Mouse (Mus musculus): ENCODE data around the gene 4930518I15Rik. TPM values are rescaled to one million over a fixed set of nuclear protein-coding genes. Genes with fewer than 3 reads are reported as not detected.
"Not testable (repeated sequence)": the region's sequence is repeated elsewhere in the genome, so short reads cannot be mapped to it uniquely, and the experiment has no call there.

4930518I15Rik gene
- polyA plus RNA-seq (2014; fragmentation: Nextera tagmentation; extraction: Ambion mirVana): 6.3 and 8.0 TPM in 2 replicates

GRCm38 (mm10) chr2:156857835-156858234 lies at the start of gene 4930518I15Rik:
TSS of gene 4930518I15Rik (minus strand) at chr2:156857946.
- H3K9ac ChIP-seq (ENCODE audit: low read length): no peak within 1 kb of the TSS
- 0 out of 2 replicates have a peak, but pooled peaks cover 4% of the 10 kb centered on the region for H3K4me1 ChIP-seq (ENCODE audit: control insufficient read depth, insufficient read depth, low read length)
- no peak within 1 kb of the TSS for H3K4me3 ChIP-seq (ENCODE audit: low read depth, low read length)
- no peak within 1 kb of the TSS for H3K4me2 ChIP-seq (ENCODE audit: low read depth, severe bottlenecking)
- no peak for DNase-seq (ENCODE audit: low spot score)
- no peak for ATAC-seq (ENCODE audit: insufficient number of reproducible peaks, low FRiP score, low TSS enrichment, low read depth)
- peaks cover 7% of the 10 kb centered on the region for H3K36me3 ChIP-seq (ENCODE audit: control insufficient read depth, insufficient read depth, low read length)
- H3K27ac ChIP-seq (replicated peaks; ENCODE audit: low read depth, low read length): no peak within 1 kb of the TSS
- no peaks in the 10 kb centered on the region for H3K27me3 ChIP-seq (ENCODE audit: control insufficient read depth, insufficient read depth, low read length)
- H3K9me3 ChIP-seq (ENCODE audit: control insufficient read depth, low read length): no peaks in the 10 kb centered on the region
- WGBS: 93% methylated on average over 2 of the region's 2 CpGs

DNA sequence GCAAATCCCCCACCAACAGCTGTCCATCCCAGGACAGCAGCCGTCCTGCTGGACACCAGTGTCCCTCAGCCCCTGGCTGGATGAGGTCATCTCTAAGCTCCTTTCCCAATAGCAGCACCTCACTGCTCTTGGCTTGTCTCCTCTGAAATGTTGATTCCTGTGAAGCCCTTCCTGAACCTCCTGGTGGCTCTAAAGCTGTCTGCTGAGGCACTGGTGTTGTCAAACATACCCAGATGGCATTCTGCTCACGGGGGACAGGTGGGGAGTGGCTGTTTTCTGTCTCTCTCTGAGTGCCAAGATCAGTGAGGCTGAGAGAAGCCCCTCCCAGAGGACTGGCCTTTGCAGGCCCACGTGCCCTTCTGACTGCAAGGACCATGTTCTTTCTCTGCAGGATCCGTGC lies 48.2 kb upstream of the 4930518I15Rik start:
- not testable (repeated sequence) for H3K36me3 ChIP-seq (ENCODE audit: control insufficient read depth, insufficient read depth, low read length)

GRCm38 (mm10) chr2:156904976-156905717 lies 47.4 kb upstream of the 4930518I15Rik start:
- Histone ChIP-seq H3K27ac (replicated peaks; ENCODE audit: low read depth, low read length) (no peak overlapping the region), H3K27me3 (ENCODE audit: control insufficient read depth, insufficient read depth, low read length) (no peaks in the 10 kb centered on the region), H3K36me3 (ENCODE audit: control insufficient read depth, insufficient read depth, low read length) (no peaks in the 10 kb centered on the region), H3K4me2 (ENCODE audit: low read depth, severe bottlenecking) (no peak overlapping the region), H3K4me1 (ENCODE audit: control insufficient read depth, insufficient read depth, low read length) (no peaks in the 10 kb centered on the region), H3K4me3 (ENCODE audit: low read depth, low read length) (no peak overlapping the region), H3K9ac (ENCODE audit: low read length) (no peak overlapping the region), H3K9me3 (ENCODE audit: control insufficient read depth, low read length) (no peaks in the 10 kb centered on the region)
- ATAC-seq (ENCODE audit: insufficient number of reproducible peaks, low FRiP score, low TSS enrichment, low read depth) (no peak), DNase-seq (ENCODE audit: low spot score) (peak; percentile 78)
- 14% methylated on average over 6 of the region's 6 CpGs for WGBS

More for the DNA sequence above, 48.2 kb upstream of the 4930518I15Rik start:
- 21% methylated on average over 4 of the region's 4 CpGs for whole genome bisulfite sequencing
- ATAC-seq (ENCODE audit: insufficient number of reproducible peaks, low FRiP score, low TSS enrichment, low read depth); H3K4me1 ChIP-seq (ENCODE audit: control insufficient read depth, insufficient read depth, low read length); H3K27me3 ChIP-seq (ENCODE audit: control insufficient read depth, insufficient read depth, low read length); H3K27ac ChIP-seq (replicated peaks; ENCODE audit: low read depth, low read length); H3K4me2 ChIP-seq (ENCODE audit: low read depth, severe bottlenecking); H3K4me3 ChIP-seq (ENCODE audit: low read depth, low read length); H3K9me3 ChIP-seq (ENCODE audit: control insufficient read depth, low read length); H3K9ac ChIP-seq (ENCODE audit: low read length); DNase-seq (ENCODE audit: low spot score): not testable (repeated sequence)

DNA sequence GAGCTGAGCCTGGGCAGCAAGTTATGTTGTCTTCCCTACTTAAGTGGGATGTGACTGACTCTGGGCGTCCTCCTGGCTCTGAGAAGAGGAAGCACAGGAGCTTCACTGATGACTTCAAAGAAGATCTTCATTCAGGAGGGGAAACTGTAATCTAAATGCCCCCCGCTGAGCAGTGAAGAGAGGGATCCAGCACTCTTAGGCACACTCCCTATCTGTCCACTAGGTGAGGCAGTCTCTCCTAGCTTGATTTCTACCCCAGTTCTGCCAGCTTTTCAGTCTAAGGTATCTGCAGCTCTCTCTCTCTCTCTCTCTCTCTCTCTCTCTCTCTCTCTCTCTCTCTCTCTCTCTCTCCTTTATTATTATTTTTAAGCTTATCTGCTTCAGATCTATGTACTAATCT lies 45.6 kb upstream of the 4930518I15Rik start:
- DNase-seq (ENCODE audit: low spot score): no peak
- no peaks in the 10 kb centered on the region for H3K4me1 ChIP-seq (ENCODE audit: control insufficient read depth, insufficient read depth, low read length)
- ATAC-seq (ENCODE audit: insufficient number of reproducible peaks, low FRiP score, low TSS enrichment, low read depth): no peak
- no peak overlapping the region for H3K9ac ChIP-seq (ENCODE audit: low read length)
- H3K4me2 ChIP-seq (ENCODE audit: low read depth, severe bottlenecking): no peak overlapping the region
- no peaks in the 10 kb centered on the region for H3K36me3 ChIP-seq (ENCODE audit: control insufficient read depth, insufficient read depth, low read length)
- 23% methylated on average over 2 of the region's 2 CpGs for WGBS
- H3K4me3 ChIP-seq (ENCODE audit: low read depth, low read length): no peak overlapping the region
- H3K9me3 ChIP-seq (ENCODE audit: control insufficient read depth, low read length): no peaks in the 10 kb centered on the region
- H3K27me3 ChIP-seq (ENCODE audit: control insufficient read depth, insufficient read depth, low read length): no peaks in the 10 kb centered on the region
- no peak overlapping the region for H3K27ac ChIP-seq (replicated peaks; ENCODE audit: low read depth, low read length)

DNA sequence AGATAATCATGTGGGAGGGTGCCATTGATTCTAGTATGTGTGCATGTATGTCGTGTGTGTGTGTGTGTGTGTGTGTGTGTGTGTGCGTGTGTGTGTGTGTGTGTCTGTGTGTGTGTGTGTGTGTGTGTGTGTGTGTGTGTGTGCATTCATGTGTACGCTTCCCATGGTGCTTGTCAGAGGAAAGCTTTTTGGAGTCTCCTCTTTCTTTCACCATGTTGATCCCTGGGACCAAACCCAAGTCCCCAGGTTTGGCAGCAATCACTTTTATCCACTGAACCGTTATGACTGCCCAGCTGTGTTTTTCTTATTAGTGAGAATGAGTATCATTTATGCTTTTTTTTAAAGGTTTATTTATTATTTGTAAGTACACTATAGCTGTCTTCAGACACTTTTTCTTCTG lies 44.7 kb upstream of the 4930518I15Rik start:
- ATAC-seq (ENCODE audit: insufficient number of reproducible peaks, low FRiP score, low TSS enrichment, low read depth); H3K27ac ChIP-seq (replicated peaks; ENCODE audit: low read depth, low read length); H3K4me1 ChIP-seq (ENCODE audit: control insufficient read depth, insufficient read depth, low read length); H3K4me3 ChIP-seq (ENCODE audit: low read depth, low read length); H3K36me3 ChIP-seq (ENCODE audit: control insufficient read depth, insufficient read depth, low read length); H3K4me2 ChIP-seq (ENCODE audit: low read depth, severe bottlenecking); H3K27me3 ChIP-seq (ENCODE audit: control insufficient read depth, insufficient read depth, low read length); DNase-seq (ENCODE audit: low spot score); H3K9me3 ChIP-seq (ENCODE audit: control insufficient read depth, low read length); H3K9ac ChIP-seq (ENCODE audit: low read length): not testable (repeated sequence)
- WGBS: 83% methylated on average over 4 of the region's 4 CpGs

DNA sequence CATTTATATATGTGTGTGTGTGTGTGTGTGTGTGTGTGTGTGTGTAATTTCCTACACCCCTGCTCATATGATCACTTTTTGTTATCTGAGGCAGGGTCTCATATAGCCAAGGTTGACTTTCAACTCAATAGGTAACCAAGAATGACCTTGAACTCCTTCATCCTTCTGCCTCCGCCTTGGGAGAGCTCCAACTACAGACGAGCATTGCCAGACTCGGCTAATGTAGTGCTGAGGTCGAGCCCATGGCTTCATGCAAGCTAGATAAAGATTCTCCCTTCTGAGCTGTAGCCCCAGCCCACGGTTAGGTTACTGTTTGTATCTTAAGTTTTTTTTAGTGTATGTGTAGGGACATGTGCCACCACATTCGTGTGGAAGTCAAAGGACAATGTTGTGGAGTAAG lies 44.1 kb upstream of the 4930518I15Rik start:
- Histone ChIP-seq H3K9ac (ENCODE audit: low read length) (no peak overlapping the region), H3K27me3 (ENCODE audit: control insufficient read depth, insufficient read depth, low read length) (no peaks in the 10 kb centered on the region), H3K36me3 (ENCODE audit: control insufficient read depth, insufficient read depth, low read length) (no peaks in the 10 kb centered on the region), H3K4me1 (ENCODE audit: control insufficient read depth, insufficient read depth, low read length) (no peaks in the 10 kb centered on the region), H3K4me2 (ENCODE audit: low read depth, severe bottlenecking) (no peak overlapping the region), H3K9me3 (ENCODE audit: control insufficient read depth, low read length) (no peaks in the 10 kb centered on the region), H3K27ac (replicated peaks; ENCODE audit: low read depth, low read length) (no peak overlapping the region), H3K4me3 (ENCODE audit: low read depth, low read length) (no peak overlapping the region)
- ATAC-seq (ENCODE audit: insufficient number of reproducible peaks, low FRiP score, low TSS enrichment, low read depth) (no peak), DNase-seq (ENCODE audit: low spot score) (no peak)
- WGBS: 82% methylated on average over 6 of the region's 6 CpGs

- 70% methylated on average over 2 of the region's 2 CpGs for WGBS
- no peaks in the 10 kb centered on the region for H3K27me3 ChIP-seq (ENCODE audit: control insufficient read depth, insufficient read depth, low read length)
- H3K27ac ChIP-seq (replicated peaks; ENCODE audit: low read depth, low read length): no peak overlapping the region
These were observed 43.6 kb upstream of the 4930518I15Rik start for GRCm38 (mm10) chr2:156901344-156901743.

GRCm38 (mm10) chr2:156899184-156899583 lies 41.4 kb upstream of the 4930518I15Rik start:
- H3K9me3 ChIP-seq (ENCODE audit: control insufficient read depth, low read length): no peaks in the 10 kb centered on the region
- H3K4me3 ChIP-seq (ENCODE audit: low read depth, low read length): no peak overlapping the region
- no peak overlapping the region for H3K27ac ChIP-seq (replicated peaks; ENCODE audit: low read depth, low read length)
- no peaks in the 10 kb centered on the region for H3K27me3 ChIP-seq (ENCODE audit: control insufficient read depth, insufficient read depth, low read length)
- no peaks in the 10 kb centered on the region for H3K4me1 ChIP-seq (ENCODE audit: control insufficient read depth, insufficient read depth, low read length)
- no peaks in the 10 kb centered on the region for H3K36me3 ChIP-seq (ENCODE audit: control insufficient read depth, insufficient read depth, low read length)
- ATAC-seq (ENCODE audit: insufficient number of reproducible peaks, low FRiP score, low TSS enrichment, low read depth) (no peak), DNase-seq (ENCODE audit: low spot score) (no peak)
- WGBS: 76% methylated on average over 4 of the region's 4 CpGs
- H3K9ac ChIP-seq (ENCODE audit: low read length): no peak overlapping the region
- H3K4me2 ChIP-seq (ENCODE audit: low read depth, severe bottlenecking): no peak overlapping the region

More at GRCm38 (mm10) chr2:156901344-156901743, 43.6 kb upstream of the 4930518I15Rik start:
- DNase-seq (ENCODE audit: low spot score) (no peak), ATAC-seq (ENCODE audit: insufficient number of reproducible peaks, low FRiP score, low TSS enrichment, low read depth) (no peak)
- Histone ChIP-seq H3K36me3 (ENCODE audit: control insufficient read depth, insufficient read depth, low read length) (no peaks in the 10 kb centered on the region), H3K9ac (ENCODE audit: low read length) (no peak overlapping the region), H3K4me3 (ENCODE audit: low read depth, low read length) (no peak overlapping the region), H3K9me3 (ENCODE audit: control insufficient read depth, low read length) (no peaks in the 10 kb centered on the region), H3K4me1 (ENCODE audit: control insufficient read depth, insufficient read depth, low read length) (no peaks in the 10 kb centered on the region), H3K4me2 (ENCODE audit: low read depth, severe bottlenecking) (no peak overlapping the region)
